Mouse (Mus musculus) heart, postnatal 4 days (tissue): ENCODE data around the gene Nhp2. TPM values are rescaled to one million over a fixed set of nuclear protein-coding genes. Genes with fewer than 3 reads are reported as not detected.

Experiments used
- DNase-seq: peaks from one replicate; pipeline ENCODE4 v3.0.0; 2021
- total RNA-seq, 2 experiments: library from RNA; stranded (reverse); gene quantifications; 2 replicates each; pipeline ENCODE4 v1.2.3; 2021

Nhp2 gene
- total RNA-seq, 2 experiments from 2014 or later = 41.4 to 42.4 TPM

DNA sequence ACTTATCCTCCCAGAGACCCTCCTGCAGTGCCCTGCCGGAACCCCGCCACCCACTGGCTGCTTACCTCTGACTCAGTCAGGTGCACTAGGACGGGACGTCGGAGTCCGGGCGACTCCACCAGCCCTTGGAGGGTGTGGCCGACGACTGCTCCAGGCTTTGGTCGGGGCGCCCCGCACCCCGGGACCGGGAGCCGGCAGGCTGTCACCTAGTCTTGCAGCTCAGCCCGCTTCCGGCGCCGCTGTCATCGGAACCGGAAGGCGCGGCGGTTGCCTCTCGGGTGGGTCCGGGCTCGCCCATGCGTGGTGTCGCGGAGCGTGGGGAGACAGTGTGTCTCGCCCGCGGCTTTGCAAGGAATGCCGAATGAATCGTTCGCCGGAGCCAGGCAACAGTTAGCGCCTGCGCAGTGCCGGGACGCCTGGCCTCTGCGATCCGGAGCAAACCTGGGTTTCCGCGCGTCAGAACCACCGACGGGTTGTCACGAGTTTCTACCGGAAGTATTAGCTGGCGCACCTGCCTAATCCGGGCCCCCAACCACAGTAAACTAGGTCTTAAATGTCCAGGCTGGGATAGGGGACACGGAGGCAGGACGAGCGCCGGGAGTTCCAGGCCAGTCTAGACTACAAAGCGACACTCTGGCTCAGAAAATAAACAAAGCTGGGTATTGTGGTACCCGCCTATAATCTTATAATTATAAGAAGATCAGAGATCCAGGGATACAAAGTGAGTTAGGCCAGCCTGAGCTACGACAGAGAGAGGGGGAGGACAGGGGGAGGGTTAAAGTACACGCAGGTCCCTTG, 16.2 kb downstream of the Nhp2 start, which contains the start of gene Rmnd5b:
Gene Rmnd5b (minus strand): TSS at position 372 of the 798 bp plus-strand sequence.
- peak; percentile 92 for DNase-seq

- peak; percentile 69 for DNase-seq
Observed at GRCm38 (mm10) chr11:51636323-51636684, 16.8 kb downstream of the Nhp2 start.

- DNase-seq = peak; percentile 58
Observed at GRCm38 (mm10) chr11:51637971-51638414, 18.5 kb downstream of the Nhp2 start.

DNA sequence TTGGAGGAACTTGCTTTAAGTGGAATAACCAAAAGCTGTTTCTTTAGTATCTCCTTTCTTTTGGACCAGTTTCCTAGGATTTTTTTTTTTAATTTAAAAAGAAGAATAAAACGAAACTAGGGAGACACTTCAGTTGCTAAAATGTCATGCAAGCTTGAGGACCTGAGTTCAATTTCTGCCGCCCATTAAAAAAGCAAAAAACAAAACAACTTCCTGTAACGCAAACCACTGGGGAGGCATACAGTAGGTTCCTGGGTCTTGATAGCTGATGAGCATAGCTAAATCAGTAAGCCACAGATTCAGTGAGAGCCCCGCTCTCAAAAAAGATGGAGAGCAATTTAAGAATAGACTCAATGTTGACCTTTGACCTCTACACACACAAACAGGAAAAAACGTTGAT, 19.0 kb downstream of the Nhp2 start:
- DNase-seq = no peak

DNA sequence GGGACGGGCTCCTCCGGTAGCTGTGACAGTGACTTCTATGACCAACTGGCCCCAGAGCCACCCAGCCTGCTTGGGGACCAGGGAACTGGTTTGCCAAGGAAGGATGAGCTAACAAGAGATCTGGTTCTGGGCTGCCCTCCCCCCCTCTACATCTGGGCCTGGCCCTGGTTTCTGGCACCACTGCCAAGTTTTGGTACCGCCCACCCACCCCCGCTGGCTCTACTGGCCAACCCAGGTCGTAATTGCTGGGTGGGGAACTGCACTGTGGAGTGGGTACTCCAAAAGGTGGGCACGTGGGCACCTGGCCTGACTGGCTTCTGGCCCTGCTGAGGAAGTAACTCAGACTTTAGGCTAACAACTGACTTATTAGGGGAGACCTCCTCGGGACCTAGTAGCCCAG, 21.2 kb downstream of the Nhp2 start:
- DNase-seq = peak; percentile 19

DNA sequence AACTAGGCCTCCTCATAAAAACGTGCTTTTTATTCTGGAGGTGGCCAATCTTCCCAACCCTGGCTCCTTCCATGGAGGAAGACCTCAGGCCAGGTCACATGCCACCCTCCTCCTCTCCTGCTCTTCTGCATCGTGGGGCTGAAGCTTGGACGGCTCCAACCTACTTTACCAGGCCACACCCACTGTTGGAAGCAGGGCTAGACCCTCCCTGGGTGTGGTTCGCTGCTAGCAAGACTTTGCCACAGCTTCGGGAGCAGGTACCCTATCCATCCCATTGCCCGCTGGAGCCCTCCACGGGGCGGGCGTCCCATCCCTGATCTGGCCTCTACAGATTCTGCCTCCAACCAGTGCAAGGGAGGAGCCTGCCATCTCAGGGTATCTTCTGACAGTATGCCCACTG, 23.7 kb downstream of the Nhp2 start:
- no peak for DNase-seq

DNA sequence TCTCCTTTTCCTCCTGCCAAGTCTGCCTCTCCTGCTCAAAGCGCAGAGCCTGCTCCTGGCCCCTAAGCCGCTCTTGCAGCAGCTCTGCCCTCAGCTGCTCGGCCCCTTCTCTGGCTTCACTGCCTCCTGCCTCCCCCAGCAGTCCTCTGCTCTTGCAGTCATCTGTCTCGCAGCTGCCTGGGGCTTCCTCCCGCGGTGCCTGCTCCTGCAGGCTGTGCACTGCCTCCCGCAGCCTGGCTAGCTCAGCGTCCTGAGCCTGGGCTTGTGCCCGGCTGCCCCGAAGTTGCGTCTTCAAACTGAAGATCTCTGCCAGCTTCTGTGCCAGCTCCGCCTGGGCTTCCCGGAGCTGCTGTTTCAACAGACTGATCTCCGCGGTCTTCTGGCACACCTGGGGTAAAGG, 24.2 kb downstream of the Nhp2 start:
- no peak for DNase-seq

- no peak for DNase-seq
Observed at GRCm38 (mm10) chr11:51644217-51644616, 24.7 kb downstream of the Nhp2 start.

DNA sequence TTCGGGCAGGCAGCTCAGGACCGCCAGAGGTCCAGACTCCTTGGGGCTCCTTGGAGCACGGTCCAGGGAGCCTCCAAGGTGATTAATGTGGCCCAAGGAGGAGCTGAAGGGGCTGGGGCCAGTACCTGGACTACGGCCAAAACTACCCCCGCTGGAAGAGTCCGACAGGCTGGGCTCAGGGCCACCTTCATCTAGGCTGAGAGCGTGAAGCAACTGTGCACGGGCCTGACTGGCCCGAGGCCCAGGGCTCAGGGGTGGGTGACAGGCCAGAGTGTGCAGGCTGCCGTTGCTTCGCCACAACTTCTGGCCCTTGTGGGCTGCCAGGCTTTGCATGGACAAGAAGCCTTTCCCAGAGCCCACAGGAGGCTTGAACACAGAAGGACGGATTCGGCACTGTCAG, 25.8 kb downstream of the Nhp2 start:
- peak; percentile 39 for DNase-seq

DNA sequence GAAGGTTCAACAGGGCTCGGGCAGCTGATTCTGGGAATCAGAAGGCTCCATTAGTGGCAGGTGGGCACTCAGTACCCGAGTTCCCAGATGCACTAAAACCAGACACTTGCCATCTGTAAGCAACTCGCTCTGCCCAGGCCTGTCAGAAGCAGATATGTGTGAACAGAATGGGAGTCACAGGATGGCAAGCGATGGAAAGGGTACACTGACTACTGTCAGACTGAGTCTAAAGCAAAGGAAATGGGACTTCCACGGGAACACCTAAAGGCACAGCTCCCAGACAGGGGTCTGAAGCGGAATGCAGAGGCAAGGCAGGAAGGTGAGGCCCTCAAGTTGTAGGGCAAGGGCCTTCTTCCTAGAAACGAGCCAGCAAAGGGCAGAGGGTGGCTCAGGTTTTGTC, 26.7 kb downstream of the Nhp2 start:
- DNase-seq = no peak

GRCm38 (mm10) chr11:51646751-51647667, 27.5 kb downstream of the Nhp2 start:
- DNase-seq = peak; percentile 52

- peak; percentile 58 for DNase-seq
Observed at GRCm38 (mm10) chr11:51648566-51648965, 29.0 kb downstream of the Nhp2 start.

DNA sequence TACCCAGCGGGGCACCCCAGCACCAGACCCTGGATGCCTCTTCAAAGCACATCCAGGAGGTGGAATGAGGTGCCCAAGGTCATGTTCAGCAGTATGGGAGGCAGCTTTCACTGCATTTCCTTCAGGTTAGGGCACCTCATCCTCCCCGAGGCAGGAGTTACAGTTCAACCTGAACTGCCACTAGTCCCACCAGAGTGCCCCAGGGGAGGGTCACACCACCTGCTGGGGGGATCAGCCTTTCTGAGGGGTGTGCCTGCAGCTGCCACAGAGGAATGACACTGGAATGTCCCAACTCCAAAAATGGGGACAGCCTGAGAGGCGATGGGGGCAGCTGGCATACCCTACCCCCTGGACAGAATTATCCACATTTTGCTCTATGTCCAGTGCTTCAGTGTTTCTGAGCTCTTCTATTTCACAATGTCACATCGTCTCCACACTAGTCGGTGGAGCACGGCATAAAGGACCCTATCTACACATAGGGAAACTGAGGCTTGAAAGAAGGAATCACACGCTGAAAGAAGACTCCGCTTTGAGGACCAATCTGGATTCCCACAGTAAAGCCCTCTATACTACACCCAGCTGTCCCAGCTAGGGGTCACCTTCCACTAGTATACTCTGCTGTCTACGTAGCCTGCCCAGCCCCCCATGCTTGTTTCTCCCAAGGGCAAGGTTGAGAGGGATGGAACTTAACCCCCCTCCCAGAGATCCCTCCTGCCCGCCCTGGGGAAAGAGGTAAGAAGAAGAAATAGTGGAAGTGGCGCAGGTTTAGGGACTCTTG, 29.8 kb downstream of the Nhp2 start:
- peak; percentile 47 for DNase-seq

- no peak for DNase-seq
Observed at GRCm38 (mm10) chr11:51649889-51650199, 30.3 kb downstream of the Nhp2 start.

DNA sequence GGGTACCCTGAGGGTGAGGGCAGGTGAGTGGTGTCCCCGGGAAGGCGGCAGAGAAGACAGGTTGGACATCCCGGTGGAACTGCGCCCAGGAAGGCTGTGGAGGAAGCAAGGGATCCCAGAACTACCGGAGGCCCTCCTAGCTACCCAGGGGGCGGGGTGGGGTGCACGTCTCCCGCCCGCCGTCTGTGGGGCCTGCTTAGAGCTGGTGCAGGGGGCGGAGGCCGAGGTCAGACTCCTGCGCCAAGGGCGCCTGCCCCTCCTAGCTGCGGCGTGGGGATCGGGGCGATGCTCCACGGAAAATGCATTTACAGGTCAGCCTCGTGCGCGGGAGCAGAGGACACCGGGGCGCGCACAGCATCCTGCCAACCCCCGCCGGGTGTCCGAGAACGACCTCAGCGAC, 30.7 kb downstream of the Nhp2 start:
- DNase-seq = no peak

- DNase-seq = peak; percentile 82
Observed at GRCm38 (mm10) chr11:51650691-51651515, 31.4 kb downstream of the Nhp2 start, which contains the start of the genes N4bp3 and D930048N14Rik. Gene N4bp3, minus strand, starts transcription at chr11:51650842. Gene D930048N14Rik, plus strand, starts transcription at chr11:51650954.

DNA sequence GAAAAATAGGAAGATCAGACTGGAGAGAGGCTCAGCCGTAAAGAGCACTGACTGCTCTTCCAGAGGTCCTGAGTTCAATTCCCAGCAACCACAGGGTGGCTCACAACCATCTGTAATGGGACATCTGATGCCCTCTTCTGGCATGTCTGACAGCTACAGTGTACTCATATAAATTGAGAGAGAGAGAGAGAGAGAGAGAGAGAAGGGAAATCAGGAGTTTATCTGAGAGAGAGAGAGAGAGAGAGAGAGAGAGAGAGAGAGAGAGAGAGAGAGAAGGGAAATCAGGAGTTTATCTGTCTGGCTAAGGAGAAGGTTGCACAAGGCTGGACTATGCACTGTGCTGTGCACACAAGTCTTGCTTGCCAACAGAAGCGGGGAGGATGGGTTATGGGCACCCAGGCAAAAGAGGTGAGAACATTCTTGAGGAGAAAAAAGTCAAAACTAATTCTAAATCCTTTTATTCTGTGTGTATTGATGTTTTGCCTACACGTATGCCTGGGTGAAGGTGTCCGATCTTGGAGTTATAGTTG, 33.4 kb downstream of the Nhp2 start:
- DNase-seq = no peak

DNA sequence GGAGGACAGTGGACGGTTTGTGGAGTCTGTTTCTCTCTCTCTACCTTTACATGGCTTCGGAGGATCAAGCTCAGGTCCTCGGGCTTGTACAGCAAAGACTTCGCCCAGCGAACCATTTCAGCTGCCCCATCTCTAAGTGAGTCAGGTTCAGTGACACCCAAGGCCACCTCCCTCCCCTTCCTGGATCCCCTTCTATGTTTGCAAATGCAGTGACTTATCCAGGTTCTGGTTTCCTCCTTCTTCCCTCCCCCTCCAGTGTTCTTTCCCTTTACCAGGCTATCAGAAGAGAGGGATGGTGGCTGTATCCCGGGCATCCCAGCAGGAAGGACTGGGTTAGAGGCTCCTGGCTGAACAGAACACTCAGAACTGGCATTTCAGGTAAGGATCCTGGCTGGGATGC, 34.2 kb downstream of the Nhp2 start:
- no peak for DNase-seq

DNA sequence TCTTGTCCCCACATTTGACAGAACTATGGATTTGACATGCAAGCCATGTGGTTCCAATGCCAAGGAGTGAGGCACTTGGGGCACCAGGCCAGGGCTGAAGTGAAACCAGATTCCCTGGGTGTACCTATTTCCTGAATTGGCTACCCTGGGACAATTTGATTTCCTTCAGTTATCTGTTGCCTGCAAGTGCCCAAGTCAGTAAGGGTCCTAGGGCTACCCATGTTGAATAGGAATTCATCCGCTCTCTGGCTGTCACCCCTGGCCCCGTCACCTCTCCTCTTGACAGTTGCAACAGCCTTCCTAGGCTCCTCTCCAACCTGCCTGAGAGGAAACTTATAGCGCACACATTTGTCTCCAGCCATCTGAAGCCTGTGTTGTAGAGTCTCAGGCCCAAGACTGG, 35.4 kb downstream of the Nhp2 start:
- no peak for DNase-seq

DNA sequence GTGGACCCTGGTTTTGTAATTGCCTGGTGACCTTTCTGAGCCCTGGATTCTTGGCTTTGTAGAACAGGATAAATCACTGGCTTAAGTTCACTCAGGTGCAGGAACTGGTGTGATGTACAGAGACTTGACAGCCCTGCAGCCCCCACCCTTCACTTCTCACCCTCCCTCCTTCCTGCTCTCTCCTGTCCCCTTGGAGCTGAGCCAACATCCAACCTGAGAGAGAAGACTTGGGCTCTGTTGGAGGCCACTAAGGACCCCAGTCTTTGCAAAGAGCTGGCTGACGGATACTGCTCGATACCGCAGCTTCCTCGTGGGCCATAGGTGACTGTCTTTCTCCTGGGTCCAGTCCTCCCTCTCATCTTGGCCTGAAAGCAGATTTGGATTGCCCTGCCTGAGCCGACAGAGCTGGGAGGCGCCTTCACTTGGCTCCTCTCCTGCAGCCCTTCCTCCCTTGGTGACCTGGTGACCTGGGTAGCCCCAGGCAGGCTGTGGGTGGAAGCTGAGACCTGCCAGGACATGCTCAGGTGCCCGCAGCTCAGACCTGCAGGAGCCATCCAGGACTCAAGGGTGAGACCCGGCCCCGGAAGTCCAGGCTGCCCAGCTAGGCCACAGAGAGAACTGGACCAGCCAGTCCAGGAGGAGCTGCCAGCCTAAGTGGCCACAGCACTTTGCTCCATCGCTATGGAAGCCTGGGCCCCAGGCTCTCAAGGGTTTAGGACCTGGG, 37.4 kb downstream of the Nhp2 start:
- DNase-seq = no peak

- DNase-seq = no peak
Observed at GRCm38 (mm10) chr11:51658291-51658690, 38.8 kb downstream of the Nhp2 start.
